Mouse (Mus musculus): Measurements from ENCODE around the gene 2010111I01Rik. TPM values are rescaled to one million over a fixed set of nuclear protein-coding genes. Genes with fewer than 3 reads are reported as not detected.

Gene 2010111I01Rik
- polyA plus RNA-seq, 1 experiment: 117 TPM

DNA sequence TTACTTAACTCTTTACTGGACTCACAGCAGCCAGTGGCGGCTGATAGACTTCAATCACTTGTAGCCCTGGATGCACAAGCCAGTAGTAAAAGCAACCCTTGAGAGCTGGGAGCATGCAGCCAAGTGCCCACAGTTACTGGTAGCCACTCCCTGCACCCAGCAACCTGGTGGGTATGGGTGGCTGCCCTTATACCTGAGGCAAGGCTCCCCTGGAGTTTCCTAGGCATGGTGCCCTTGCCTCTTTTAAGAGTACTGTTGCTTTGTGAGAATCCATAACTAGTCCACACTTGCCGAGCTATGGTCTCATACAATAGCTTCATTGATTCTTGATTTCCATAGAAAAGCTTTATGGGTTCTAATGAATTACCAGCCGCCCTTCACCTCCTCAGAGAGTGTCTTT, 279.7 kb downstream of the 2010111I01Rik start:
- no peak overlapping the region for H3K27ac ChIP-seq (ENCODE audit: insufficient read depth, low read length)
- H3K4me3 ChIP-seq (ENCODE audit: insufficient read depth, low read length): no peak overlapping the region; the same call in 1 of the 2 replicates
- TF ChIP-seq CTCF (IDR thresholded peaks at IDR 0.05; ENCODE audit: extremely low read depth, insufficient read depth, low read length) (no peak), POLR2A (IDR thresholded peaks at IDR 0.05; ENCODE audit: extremely low read depth, insufficient read depth, low read length) (no peak)
- H3K4me1 ChIP-seq (ENCODE audit: control insufficient read depth, insufficient read depth, low read length): peaks cover 9% of the 10 kb centered on the region

DNA sequence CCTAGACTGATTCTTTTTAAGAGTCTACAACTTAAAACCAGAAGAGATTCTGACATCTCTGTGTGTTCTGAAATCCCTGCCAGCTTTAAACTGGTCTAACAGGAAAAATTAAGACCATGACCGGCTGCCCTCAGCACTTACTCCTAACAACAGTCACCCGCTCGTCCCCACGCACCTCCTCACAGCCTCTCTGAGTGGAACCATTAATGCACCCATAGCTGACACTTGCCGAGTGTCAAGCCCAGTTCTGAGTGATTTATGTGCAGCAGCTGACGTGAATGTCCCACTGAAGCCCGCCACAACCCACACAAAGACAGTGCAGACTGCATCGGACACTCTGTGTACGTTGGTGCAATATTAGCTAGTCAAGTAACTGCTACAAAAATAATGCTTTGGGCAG, 280.5 kb downstream of the 2010111I01Rik start:
- Histone ChIP-seq H3K27ac (ENCODE audit: insufficient read depth, low read length) (no peak overlapping the region), H3K4me1 (ENCODE audit: control insufficient read depth, insufficient read depth, low read length) (peaks cover 13% of the 10 kb centered on the region), H3K4me3 (ENCODE audit: insufficient read depth, low read length) (no peak overlapping the region)
- TF ChIP-seq POLR2A (IDR thresholded peaks at IDR 0.05; ENCODE audit: extremely low read depth, insufficient read depth, low read length) (no peak), CTCF (IDR thresholded peaks at IDR 0.05; ENCODE audit: extremely low read depth, insufficient read depth, low read length) (no peak)

GRCm38 (mm10) chr13:63245812-63246211, 281.1 kb downstream of the 2010111I01Rik start:
- Histone ChIP-seq H3K4me1 (ENCODE audit: control insufficient read depth, insufficient read depth, low read length) (peaks cover 18% of the 10 kb centered on the region), H3K27ac (ENCODE audit: insufficient read depth, low read length) (no peak overlapping the region), H3K4me3 (ENCODE audit: insufficient read depth, low read length) (no peak overlapping the region)
- no peak for TF ChIP-seq POLR2A (IDR thresholded peaks at IDR 0.05; ENCODE audit: extremely low read depth, insufficient read depth, low read length)
- no peak for TF ChIP-seq CTCF (IDR thresholded peaks at IDR 0.05; ENCODE audit: extremely low read depth, insufficient read depth, low read length)

DNA sequence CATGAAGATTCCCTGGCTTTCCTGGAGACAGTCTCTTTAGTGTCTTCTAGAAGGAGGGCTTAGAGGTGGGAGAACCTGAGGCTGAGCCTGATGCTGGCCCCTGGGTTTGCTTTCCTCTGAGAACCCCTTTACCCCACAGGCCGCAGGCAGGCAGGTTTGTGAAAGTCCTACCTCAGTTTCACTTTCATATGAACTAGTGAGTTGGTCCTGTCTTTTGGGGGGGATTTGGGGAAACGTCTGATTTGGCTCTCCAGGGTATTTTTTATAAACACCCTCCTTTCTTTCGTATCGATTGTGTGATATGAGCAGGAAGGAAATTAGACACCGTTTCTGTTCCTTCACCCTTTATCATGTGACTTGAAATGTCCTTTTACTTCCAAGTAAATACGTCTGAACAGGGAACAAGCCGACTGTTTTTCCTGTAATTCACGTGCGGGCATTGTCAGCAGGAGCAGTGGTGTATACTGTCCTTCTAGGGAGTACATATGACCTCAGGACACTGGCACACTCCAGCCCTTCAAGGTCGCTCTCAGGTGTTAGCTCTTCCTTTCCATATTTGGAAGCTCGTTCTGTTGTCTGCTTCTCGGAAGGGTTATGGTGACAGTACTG, 281.7 kb downstream of the 2010111I01Rik start:
- TF ChIP-seq CTCF (IDR thresholded peaks at IDR 0.05; ENCODE audit: extremely low read depth, insufficient read depth, low read length): no peak
- no peak for TF ChIP-seq POLR2A (IDR thresholded peaks at IDR 0.05; ENCODE audit: extremely low read depth, insufficient read depth, low read length)
- H3K27ac ChIP-seq (ENCODE audit: insufficient read depth, low read length): peak overlapping the region; percentile 52
- H3K4me3 ChIP-seq (ENCODE audit: insufficient read depth, low read length): no peak overlapping the region

DNA sequence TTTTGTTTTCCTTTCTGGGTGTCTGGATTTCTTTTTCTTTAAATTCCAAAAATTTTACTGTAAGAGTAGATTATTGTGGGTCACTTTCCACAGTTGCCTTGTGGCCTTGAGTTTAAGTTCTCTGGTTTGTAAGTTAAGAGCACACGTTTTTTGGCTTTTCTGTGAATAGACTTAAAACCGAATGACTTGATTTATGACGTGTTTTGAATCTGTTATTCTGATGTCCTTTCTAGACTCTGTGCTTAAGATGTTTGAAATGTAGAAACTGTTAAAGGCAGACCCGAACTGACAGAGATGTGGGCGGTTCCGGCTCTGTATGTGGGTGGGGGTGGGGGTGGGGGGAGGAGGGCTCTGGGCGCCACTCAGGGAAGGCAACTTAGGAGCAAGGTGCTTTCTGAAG, 282.3 kb downstream of the 2010111I01Rik start:
- Histone ChIP-seq H3K4me1 (ENCODE audit: control insufficient read depth, insufficient read depth, low read length) (peaks cover 18% of the 10 kb centered on the region), H3K4me3 (ENCODE audit: insufficient read depth, low read length) (no peak overlapping the region), H3K27ac (ENCODE audit: insufficient read depth, low read length) (no peak overlapping the region)
- TF ChIP-seq CTCF (IDR thresholded peaks at IDR 0.05; ENCODE audit: extremely low read depth, insufficient read depth, low read length): no peak
- no peak for TF ChIP-seq POLR2A (IDR thresholded peaks at IDR 0.05; ENCODE audit: extremely low read depth, insufficient read depth, low read length)

More for the DNA sequence above, 281.7 kb downstream of the 2010111I01Rik start:
- peaks cover 18% of the 10 kb centered on the region for H3K4me1 ChIP-seq (ENCODE audit: control insufficient read depth, insufficient read depth, low read length)

- TF ChIP-seq POLR2A (IDR thresholded peaks at IDR 0.05; ENCODE audit: extremely low read depth, insufficient read depth, low read length) (no peak), CTCF (IDR thresholded peaks at IDR 0.05; ENCODE audit: extremely low read depth, insufficient read depth, low read length) (no peak)
- Histone ChIP-seq H3K27ac (ENCODE audit: insufficient read depth, low read length) (no peak overlapping the region), H3K4me1 (ENCODE audit: control insufficient read depth, insufficient read depth, low read length) (peaks cover 16% of the 10 kb centered on the region), H3K4me3 (ENCODE audit: insufficient read depth, low read length) (no peak overlapping the region)
Observed at GRCm38 (mm10) chr13:63247631-63248030, 282.9 kb downstream of the 2010111I01Rik start.

GRCm38 (mm10) chr13:63248318-63248717, 283.6 kb downstream of the 2010111I01Rik start:
- H3K27ac ChIP-seq (ENCODE audit: insufficient read depth, low read length): no peak overlapping the region
- no peak overlapping the region for H3K4me3 ChIP-seq (ENCODE audit: insufficient read depth, low read length)
- peaks cover 18% of the 10 kb centered on the region for H3K4me1 ChIP-seq (ENCODE audit: control insufficient read depth, insufficient read depth, low read length)
- TF ChIP-seq CTCF (IDR thresholded peaks at IDR 0.05; ENCODE audit: extremely low read depth, insufficient read depth, low read length) (no peak), POLR2A (IDR thresholded peaks at IDR 0.05; ENCODE audit: extremely low read depth, insufficient read depth, low read length) (no peak)

DNA sequence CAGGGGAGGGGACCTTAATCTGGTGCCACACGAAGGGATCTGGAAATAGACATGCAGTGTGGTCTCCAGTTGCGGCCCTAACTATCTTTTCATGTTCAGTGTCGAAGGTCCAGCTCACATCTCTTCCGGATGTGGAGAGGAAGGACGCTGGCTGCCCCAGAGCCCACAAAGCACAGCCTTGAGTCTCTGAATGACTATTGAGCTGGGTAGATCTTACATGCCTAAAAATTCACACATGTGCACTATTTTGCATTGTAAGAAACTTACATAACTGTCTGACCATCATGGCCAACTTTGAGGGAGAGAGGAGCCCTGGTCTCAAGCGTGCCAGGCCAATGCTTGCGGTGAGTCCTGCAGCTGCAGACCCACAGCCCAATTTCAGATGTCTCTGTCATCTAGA, 284.5 kb downstream of the 2010111I01Rik start:
- Histone ChIP-seq H3K4me3 (ENCODE audit: insufficient read depth, low read length) (no peak overlapping the region), H3K27ac (ENCODE audit: insufficient read depth, low read length) (no peak overlapping the region), H3K4me1 (ENCODE audit: control insufficient read depth, insufficient read depth, low read length) (peaks cover 20% of the 10 kb centered on the region)
- TF ChIP-seq POLR2A (IDR thresholded peaks at IDR 0.05; ENCODE audit: extremely low read depth, insufficient read depth, low read length): no peak
- no peak for TF ChIP-seq CTCF (IDR thresholded peaks at IDR 0.05; ENCODE audit: extremely low read depth, insufficient read depth, low read length)

DNA sequence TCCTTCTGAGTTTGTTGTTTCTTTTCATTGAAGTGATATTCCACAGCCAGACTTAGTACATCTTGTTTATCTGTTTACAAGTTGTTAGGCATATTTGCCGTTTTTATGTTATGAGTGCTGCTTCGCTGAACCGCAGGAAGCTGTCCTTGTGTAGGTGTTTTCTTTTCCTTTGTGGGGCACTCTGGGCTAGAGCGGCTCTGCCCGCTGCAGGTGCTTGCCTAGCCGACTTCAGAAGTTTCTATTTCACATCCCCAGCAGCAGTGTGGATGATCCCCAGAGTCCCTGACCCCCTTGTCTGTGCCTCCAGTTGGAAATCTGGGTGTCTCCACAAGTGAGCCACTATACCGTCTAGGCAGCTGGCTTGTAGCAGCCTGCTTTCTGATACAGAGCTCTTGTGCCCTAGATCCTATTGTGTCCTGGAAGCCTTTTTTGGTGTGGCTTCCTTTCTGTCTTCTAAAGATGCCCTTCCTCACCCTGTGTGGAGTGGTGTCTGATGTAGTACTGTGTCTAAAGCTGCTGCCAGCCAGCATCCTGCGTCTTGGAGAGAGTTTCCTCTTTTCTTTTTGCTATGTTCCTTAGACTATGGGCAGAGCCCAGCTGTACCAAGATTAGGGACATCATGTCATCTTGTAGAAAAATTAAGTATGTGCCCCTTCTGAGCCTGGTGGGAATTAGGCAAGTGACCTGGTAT, 285.2 kb downstream of the 2010111I01Rik start:
- Histone ChIP-seq H3K27ac (ENCODE audit: insufficient read depth, low read length) (no peak overlapping the region), H3K4me1 (ENCODE audit: control insufficient read depth, insufficient read depth, low read length) (peaks cover 22% of the 10 kb centered on the region), H3K4me3 (ENCODE audit: insufficient read depth, low read length) (no peak overlapping the region)
- TF ChIP-seq POLR2A (IDR thresholded peaks at IDR 0.05; ENCODE audit: extremely low read depth, insufficient read depth, low read length): no peak
- TF ChIP-seq CTCF (IDR thresholded peaks at IDR 0.05; ENCODE audit: extremely low read depth, insufficient read depth, low read length): no peak

DNA sequence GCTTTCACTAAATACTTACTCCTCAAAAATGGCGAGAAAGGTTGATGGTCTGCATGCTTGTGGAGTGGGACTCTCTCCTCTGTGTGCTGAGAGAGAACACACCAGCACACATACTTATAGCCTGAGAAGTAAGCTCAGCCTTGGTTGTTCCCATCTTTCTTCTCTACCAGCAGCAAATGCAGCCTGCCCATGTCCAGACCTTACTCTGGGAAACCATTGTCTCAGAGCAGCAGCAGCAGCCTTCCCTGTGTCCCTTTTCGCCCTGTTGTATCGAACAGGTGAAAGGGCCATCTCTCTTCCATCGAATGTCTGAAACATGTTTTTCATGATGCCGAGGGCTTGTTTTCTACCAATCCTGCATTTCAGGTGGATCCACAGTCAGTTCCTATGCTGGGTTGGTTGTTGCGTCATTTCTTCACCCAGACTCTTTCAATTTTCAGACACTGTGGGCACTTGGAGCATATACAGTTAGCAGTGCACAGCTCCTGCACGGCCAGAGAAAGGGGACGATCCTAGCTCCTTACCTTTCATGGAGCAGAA, 285.8 kb downstream of the 2010111I01Rik start:
- TF ChIP-seq POLR2A (IDR thresholded peaks at IDR 0.05; ENCODE audit: extremely low read depth, insufficient read depth, low read length) (no peak), CTCF (IDR thresholded peaks at IDR 0.05; ENCODE audit: extremely low read depth, insufficient read depth, low read length) (no peak)
- Histone ChIP-seq H3K4me1 (ENCODE audit: control insufficient read depth, insufficient read depth, low read length) (peaks cover 24% of the 10 kb centered on the region), H3K4me3 (ENCODE audit: insufficient read depth, low read length) (no peak overlapping the region), H3K27ac (ENCODE audit: insufficient read depth, low read length) (peak overlapping the region; percentile 51; the same call in 1 of the 2 replicates)
